Mouse (Mus musculus) embryonic facial prominence, embryonic 14.5 days (tissue): Measurements from ENCODE around the gene Sirpb1a. TPM values are rescaled to one million over a fixed set of nuclear protein-coding genes. Genes with fewer than 3 reads are reported as not detected.

Experiments used
- ATAC-seq: fragments of 200-750 bp; cut with Nextera tagmentation; 2 replicates; pipeline ENCODE4 v1.8.0; 2017; ENCODE audit warnings: low read depth, moderate number of reproducible peaks, moderate TSS enrichment
- DNase-seq: peaks from one replicate; pipeline ENCODE4 v3.0.0-alpha.2; 2015; ENCODE audit warnings: low spot score
- H3K27ac ChIP-seq: fragments of 300-500 bp; sonication (generic); replicated peaks from 2 replicates; pipeline ENCODE4 v1.5.1; 2014; ENCODE audit warnings: low read depth, mild to moderate bottlenecking, low read length, moderate library complexity
- H3K27me3 ChIP-seq: fragments of 300-500 bp; sonication (generic); replicated peaks from 2 replicates; pipeline ENCODE4 v1.6.1; 2014; ENCODE audit warnings: low read length; ENCODE audit not compliant: control insufficient read depth, insufficient read depth
- H3K36me3 ChIP-seq: fragments of 300-500 bp; sonication (generic); 2 replicates; pipeline ENCODE4 v1.6.1; 2014; ENCODE audit warnings: low read length, mixed read lengths; ENCODE audit not compliant: control insufficient read depth, insufficient read depth
- H3K4me1 ChIP-seq: fragments of 300-500 bp; sonication (generic); 2 replicates; pipeline ENCODE4 v1.6.1; 2014; ENCODE audit warnings: antibody characterized with exemption, low read length; ENCODE audit not compliant: control insufficient read depth, insufficient read depth
- H3K4me2 ChIP-seq: fragments of 300-500 bp; sonication (generic); 2 replicates; pipeline ENCODE4 v1.6.1; 2014; ENCODE audit warnings: low read depth, mild to moderate bottlenecking, low read length, moderate library complexity, mixed read lengths
- H3K4me3 ChIP-seq: fragments of 300-500 bp; sonication (generic); 2 replicates; pipeline ENCODE4 v1.5.1; 2014; ENCODE audit warnings: low read depth, mild to moderate bottlenecking, low read length
- H3K9ac ChIP-seq: fragments of 300-500 bp; sonication (generic); 2 replicates; pipeline ENCODE4 v1.6.1; 2014; ENCODE audit warnings: low read depth, mild to moderate bottlenecking, low read length, moderate library complexity, mixed read lengths
- H3K9me3 ChIP-seq: fragments of 300-500 bp; sonication (generic); 2 replicates; pipeline ENCODE4 v1.6.1; 2016; ENCODE audit warnings: low read length; ENCODE audit not compliant: control insufficient read depth
- WGBS: fragments of 180-500 bp; shearing (Covaris S2); extraction: QIAGEN DNeasy Blood & Tissue Kit; methylation state at CpG from one replicate; pipeline ENCODE4 v1.1.7; 2014; 5-methylcytosine and 5-hydroxymethylcytosine counted together
- polyA plus RNA-seq: library from polyadenylated mRNA; unstranded; fragments of >200 nt; fragmentation: Nextera tagmentation; extraction: Ambion mirVana; gene quantifications from 2 replicates; pipeline ENCODE4 v1.2.1, GENCODE M21; 2014

Sirpb1a gene
- polyA plus RNA-seq, 1 experiment from 2014 or later: not detected

GRCm38 (mm10) chr3:15340287-15340686 lies 86.0 kb downstream of the Sirpb1a start:
- no peaks in the 10 kb centered on the region for H3K27me3 ChIP-seq
- WGBS: 52% methylated on average over 1 of the region's 1 CpGs
- H3K4me2 ChIP-seq: no peak overlapping the region
- H3K36me3 ChIP-seq: no peaks in the 10 kb centered on the region
- no peaks in the 10 kb centered on the region for H3K4me1 ChIP-seq
- no peak overlapping the region for H3K9ac ChIP-seq
- no peak overlapping the region for H3K4me3 ChIP-seq
- H3K27ac ChIP-seq: no peak overlapping the region
- no peak for ATAC-seq
- DNase-seq: no peak
- no peaks in the 10 kb centered on the region for H3K9me3 ChIP-seq

GRCm38 (mm10) chr3:15334182-15334581 lies 92.1 kb downstream of the Sirpb1a start:
- Histone ChIP-seq H3K36me3 (no peaks in the 10 kb centered on the region), H3K27me3 (no peaks in the 10 kb centered on the region), H3K4me3 (no peak overlapping the region), H3K9me3 (no peaks in the 10 kb centered on the region), H3K4me1 (no peaks in the 10 kb centered on the region), H3K4me2 (no peak overlapping the region), H3K9ac (no peak overlapping the region), H3K27ac (no peak overlapping the region)
- DNase-seq: no peak
- WGBS: 68% methylated on average over 2 of the region's 2 CpGs
- no peak for ATAC-seq

GRCm38 (mm10) chr3:15332063-15332462 lies 94.3 kb downstream of the Sirpb1a start, which contains the start of gene Gm9733:
Gene Gm9733, minus strand, starts transcription at chr3:15332302.
- Histone ChIP-seq H3K9ac (no peak within 1 kb of the TSS), H3K9me3 (no peaks in the 10 kb centered on the region), H3K36me3 (no peaks in the 10 kb centered on the region), H3K4me1 (no peaks in the 10 kb centered on the region), H3K4me3 (no peak within 1 kb of the TSS), H3K27me3 (no peaks in the 10 kb centered on the region), H3K27ac (no peak within 1 kb of the TSS), H3K4me2 (no peak within 1 kb of the TSS)
- 84% methylated on average over 3 of the region's 3 CpGs for WGBS
- ATAC-seq: no peak
- no peak for DNase-seq

- no peak overlapping the region for H3K4me2 ChIP-seq
- ATAC-seq: no peak
- H3K27ac ChIP-seq: no peak overlapping the region
- H3K4me1 ChIP-seq: no peaks in the 10 kb centered on the region
- H3K4me3 ChIP-seq: no peak overlapping the region
- H3K27me3 ChIP-seq: no peaks in the 10 kb centered on the region
- H3K9ac ChIP-seq: no peak overlapping the region
- WGBS: 67% methylated on average over 3 of the region's 3 CpGs
- H3K9me3 ChIP-seq: no peaks in the 10 kb centered on the region
- no peaks in the 10 kb centered on the region for H3K36me3 ChIP-seq
- DNase-seq: no peak
Observed at GRCm38 (mm10) chr3:15331545-15331944, 94.8 kb downstream of the Sirpb1a start.

DNA sequence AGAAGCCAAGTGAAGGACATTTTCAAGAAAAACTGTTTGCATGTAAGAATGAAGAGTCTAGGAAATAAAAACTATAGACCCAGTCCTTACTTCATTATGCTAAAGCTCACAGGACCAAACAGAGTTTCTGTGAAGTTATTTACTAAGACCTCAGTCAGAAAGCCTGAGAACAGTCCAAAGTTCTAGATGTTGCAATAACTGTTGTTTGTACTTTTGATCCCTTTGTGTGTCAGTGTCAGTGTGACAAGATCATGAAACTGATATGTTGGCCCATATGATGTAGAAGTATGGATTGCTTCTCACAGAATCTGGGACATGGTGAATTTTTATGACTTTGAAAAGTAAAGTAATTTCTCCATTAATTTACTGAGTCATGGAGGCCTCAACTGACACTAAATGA lies 96.8 kb downstream of the Sirpb1a start:
- no peak overlapping the region for H3K9ac ChIP-seq
- H3K9me3 ChIP-seq: no peaks in the 10 kb centered on the region
- no peaks in the 10 kb centered on the region for H3K4me1 ChIP-seq
- ATAC-seq (no peak), DNase-seq (no peak)
- no peak overlapping the region for H3K4me3 ChIP-seq
- H3K4me2 ChIP-seq: no peak overlapping the region
- H3K36me3 ChIP-seq: no peaks in the 10 kb centered on the region
- no peak overlapping the region for H3K27ac ChIP-seq
- H3K27me3 ChIP-seq: no peaks in the 10 kb centered on the region

Other genes starting within 250 kb of the Sirpb1a start
- gene Gm9733, start 94.2 kb downstream of the Sirpb1a start, polyA plus RNA-seq: not detected in 2 replicates
- gene Sirpb1b, start 148.5 kb upstream of the Sirpb1a start, polyA plus RNA-seq: 0.15 TPM in 1 of 2 replicates, not detected in the other